Mouse (Mus musculus) heart, postnatal 4 days (tissue): ENCODE measurements around the gene Olfr711. TPM values are rescaled to one million over a fixed set of nuclear protein-coding genes. Genes with fewer than 3 reads are reported as not detected.
A peak's percentile ranks its signal among the peaks of the same experiment; 100 is the strongest.
"Not testable (repeated sequence)": the region's sequence is repeated elsewhere in the genome, so short reads cannot be mapped to it uniquely, and the experiment has no call there.

Source experiments
- DNase-seq: peaks from one replicate; pipeline ENCODE4 v3.0.0; 2021
- total RNA-seq, 2 experiments: library from RNA; stranded (reverse); gene quantifications; 2 replicates each; pipeline ENCODE4 v1.2.3; 2021

Gene Olfr711
- not detected for total RNA-seq

DNA sequence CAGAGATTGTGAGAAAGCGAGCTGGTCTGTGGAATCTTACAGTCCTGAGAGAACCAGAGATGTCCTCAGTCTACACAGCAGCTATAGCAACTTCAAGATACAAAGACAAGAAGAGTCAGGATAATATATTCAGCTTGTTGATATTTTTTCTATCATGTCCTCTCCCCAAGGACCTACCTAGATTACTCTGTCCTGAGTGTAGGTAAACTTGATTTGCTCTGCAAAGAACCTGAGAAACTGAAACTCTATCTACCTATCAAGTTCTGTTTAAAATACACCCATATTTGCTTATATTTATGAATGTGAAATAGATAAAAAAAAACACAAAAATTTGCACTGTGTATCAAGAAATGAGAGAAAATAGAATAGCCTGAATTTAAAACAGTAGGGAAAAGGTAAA lies at the start of gene Olfr711:
Gene Olfr711 (minus strand): TSS at position 101 of the 400 bp plus-strand sequence.
- no peak for DNase-seq

DNA sequence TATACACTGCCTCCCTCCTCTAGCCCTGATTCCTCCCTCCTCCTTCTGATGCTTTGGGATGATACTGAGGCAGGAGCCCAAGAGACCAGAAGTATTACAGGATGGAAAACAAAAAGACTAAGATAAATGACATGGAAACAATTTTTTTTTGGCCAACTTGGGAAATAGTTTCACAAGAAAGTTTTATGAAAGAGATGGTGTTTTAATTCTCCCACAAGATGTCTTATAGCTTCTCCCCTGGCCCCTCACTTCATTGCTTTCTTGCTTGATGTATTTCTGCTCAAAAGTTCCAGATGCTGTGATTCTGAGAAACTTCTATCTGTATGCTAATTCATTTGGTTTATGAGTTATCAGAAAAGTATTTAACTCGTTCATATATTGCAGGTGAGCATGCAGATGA lies 30.7 kb upstream of the Olfr711 start, which contains the start of gene Olfr2:
Gene Olfr2 (minus strand): TSS at position 101 of the 400 bp plus-strand sequence.
- DNase-seq: no peak

DNA sequence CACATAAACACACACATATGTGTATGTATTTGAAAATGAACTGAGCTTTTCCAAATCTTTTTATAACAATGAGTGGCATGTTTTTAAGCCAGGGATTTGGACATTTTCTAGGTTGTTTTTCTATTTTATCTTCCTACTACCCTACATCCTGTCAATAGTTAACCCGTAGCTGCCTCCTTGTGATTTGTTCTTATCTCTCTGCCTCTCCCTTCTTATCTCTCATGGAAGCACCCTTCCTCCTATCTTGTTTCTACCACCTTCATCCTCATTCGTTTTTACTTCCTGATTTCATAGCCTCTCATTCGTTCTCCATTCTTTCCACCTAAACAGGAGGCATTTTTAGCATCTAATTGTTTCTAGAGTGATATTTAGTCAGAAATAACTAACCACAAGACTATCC lies 28.9 kb upstream of the Olfr711 start:
- no peak for DNase-seq

DNA sequence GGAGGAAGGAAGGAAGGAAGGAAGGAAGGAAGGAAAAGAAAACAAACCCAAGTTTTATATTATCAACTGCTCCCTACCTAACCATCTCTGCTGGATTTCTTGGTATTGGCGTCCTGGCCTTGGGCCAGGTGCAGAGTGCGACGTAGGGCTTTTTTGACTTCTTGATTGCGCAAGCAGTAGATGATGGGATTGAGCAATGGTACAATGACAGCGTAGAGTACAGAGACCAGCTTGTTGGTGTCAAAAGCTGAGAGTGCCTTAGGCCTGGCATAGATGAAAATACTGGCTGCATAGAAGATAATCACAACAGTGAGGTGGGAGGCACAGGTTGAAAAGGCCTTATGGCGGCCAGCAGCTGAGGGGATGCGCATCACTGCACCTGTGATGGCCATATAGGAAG lies 25.5 kb upstream of the Olfr711 start:
- DNase-seq: no peak

DNA sequence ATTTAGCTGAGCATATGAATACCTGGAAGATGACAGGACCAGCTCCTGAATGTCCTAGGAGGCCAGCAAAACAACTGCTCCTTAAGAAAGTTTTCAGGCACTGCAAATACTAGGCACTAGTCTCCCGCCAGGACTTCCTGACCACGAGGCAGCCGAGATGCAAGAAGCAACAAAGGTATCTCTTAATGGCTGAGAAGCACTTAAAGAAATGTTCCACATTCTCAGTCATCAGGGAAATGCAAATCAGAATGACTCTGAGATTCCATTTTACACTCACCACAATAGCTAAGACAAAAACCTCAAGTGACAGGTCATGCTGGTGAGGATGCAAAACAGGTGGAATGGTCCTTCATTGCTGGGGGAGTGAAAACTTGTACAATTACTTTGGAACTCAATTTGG lies 10.0 kb upstream of the Olfr711 start:
- DNase-seq: no peak

DNA sequence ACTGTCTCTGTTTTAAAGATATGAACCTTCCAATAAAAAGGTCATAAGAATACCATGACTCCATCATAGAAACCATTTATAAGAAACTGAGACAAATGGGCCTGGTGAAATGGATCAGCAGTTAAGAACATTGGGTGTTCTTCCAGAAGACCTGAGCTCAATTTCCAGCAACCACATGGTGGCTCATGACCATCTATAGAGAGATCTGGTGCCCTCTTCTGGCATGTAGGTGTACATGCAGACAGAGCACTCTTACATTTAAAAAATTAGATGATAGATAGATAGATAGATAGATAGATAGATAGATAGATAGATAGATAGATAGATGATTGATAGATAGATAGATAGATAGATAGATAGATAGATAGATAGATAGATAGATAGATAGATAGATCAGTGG lies 7.8 kb downstream of the Olfr711 start:
- DNase-seq: not testable (repeated sequence)

DNA sequence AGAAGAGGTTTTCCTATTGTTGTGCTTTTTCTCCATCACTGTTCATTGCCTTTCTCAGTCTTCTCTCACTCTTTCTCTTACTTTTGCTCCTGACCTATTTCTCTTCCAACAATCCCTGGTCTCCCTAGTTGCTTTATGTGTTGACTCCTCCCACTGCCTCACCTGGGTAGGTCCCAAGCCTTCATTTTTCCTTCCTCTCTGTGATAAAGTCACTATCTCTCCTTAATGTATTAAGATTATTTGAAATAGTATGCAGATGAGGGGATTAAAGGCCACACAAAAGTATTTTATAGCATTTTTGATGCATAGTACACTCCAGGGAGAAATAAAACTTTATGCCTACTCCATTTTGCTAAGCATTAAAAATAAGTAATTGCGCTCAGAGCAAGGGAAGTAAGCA lies 11.4 kb downstream of the Olfr711 start, which contains the start of gene Olfr6:
Gene Olfr6 (minus strand): TSS at position 101 of the 400 bp plus-strand sequence.
- no peak for DNase-seq

DNA sequence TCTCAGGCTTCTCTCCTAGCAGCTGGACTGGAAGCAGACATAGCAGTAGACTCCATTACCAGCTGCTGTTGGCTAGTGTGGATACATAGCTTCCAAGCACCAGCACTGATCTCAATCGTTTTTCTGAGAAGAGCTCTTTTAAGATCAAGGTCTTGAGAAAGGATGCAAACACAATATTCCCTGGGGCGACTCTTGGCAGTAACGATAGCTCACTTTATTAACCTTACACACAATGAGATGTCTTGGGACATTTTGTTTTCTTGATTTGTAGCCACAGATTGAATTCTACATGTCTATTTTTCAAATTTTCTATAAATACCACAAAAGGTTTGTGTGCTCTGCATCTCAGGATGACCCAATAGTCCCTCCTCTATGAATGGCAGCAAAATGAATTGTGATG lies 27.0 kb downstream of the Olfr711 start, which contains the start of gene Olfr710:
Gene Olfr710 (minus strand): TSS at position 101 of the 400 bp plus-strand sequence.
- no peak for DNase-seq

DNA sequence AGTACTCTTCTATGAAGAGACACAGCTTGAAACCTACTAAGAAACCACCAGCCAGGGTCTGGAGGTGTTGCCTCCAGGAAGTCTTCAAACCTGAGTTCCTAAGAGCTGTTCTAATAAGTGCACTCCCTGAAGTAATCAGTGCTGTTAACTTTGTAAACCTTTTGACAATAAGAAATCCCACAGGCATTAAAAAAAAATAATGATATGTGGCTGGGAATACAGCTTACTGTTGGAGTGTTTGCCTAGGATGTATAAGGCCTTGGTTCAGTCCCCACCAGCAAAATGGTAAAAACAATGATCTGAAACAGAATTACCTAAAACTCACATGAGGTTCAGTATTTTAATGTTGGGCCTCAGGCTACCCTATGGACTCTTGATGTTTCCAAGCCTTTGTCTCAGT lies 43.1 kb downstream of the Olfr711 start, which contains the start of gene Olfr709-ps1:
Gene Olfr709-ps1 (minus strand): TSS at position 101 of the 400 bp plus-strand sequence.
- no peak for DNase-seq

DNA sequence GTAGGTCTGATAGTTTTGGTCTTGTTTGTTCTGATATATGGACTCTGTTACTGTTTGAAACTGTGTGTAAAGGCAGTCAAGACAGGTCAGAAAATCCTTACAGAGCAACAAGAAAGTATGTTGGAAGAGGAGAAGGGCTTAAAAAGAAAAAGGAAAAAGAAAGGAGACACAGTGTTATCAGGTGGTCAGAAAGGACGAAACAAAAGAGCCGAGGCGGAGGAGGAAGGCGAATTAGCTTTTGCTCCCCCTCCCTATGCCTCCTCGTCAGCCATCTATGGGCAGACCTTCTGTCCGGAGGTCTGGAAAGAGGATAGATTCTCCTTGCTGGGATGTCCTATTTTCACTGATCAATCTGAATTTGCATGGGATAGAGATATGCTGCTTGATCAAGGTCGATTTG lies 54.3 kb downstream of the Olfr711 start:
- peak; percentile 5 for DNase-seq

Other genes with a start within 250 kb of the Olfr711 start
- gene Olfr697, start 233.0 kb downstream of the Olfr711 start, total RNA-seq: not detected
- not detected for gene Olfr698, start 220.1 kb downstream of the Olfr711 start, total RNA-seq
- gene Olfr699, start 182.3 kb downstream of the Olfr711 start, total RNA-seq: not detected
- gene Olfr700, start 166.6 kb downstream of the Olfr711 start, total RNA-seq: not detected
- gene Olfr701, start 161.3 kb downstream of the Olfr711 start, total RNA-seq: not detected
- not detected for gene Olfr702, start 141.6 kb downstream of the Olfr711 start, total RNA-seq
- not detected for gene Olfr703, start 132.1 kb downstream of the Olfr711 start, total RNA-seq
- not detected for gene Olfr704, start 112.3 kb downstream of the Olfr711 start, total RNA-seq
- not detected for gene Olfr705, start 98.6 kb downstream of the Olfr711 start, total RNA-seq
- not detected for gene Olfr706, start 87.3 kb downstream of the Olfr711 start, total RNA-seq
- not detected for gene Olfr707, start 74.2 kb downstream of the Olfr711 start, total RNA-seq
- not detected for gene Olfr1532-ps1, start 67.5 kb downstream of the Olfr711 start, total RNA-seq
- under 1 TPM in 1 of 2 experiments, not detected in 1; 0.07 TPM for gene Olfr709-ps1, start 43.2 kb downstream of the Olfr711 start, total RNA-seq
- gene Olfr710, start 27.1 kb downstream of the Olfr711 start, total RNA-seq: not detected
- not detected for gene Olfr6, start 11.5 kb downstream of the Olfr711 start, total RNA-seq
- not detected for gene Olfr2, start 30.6 kb upstream of the Olfr711 start, total RNA-seq
- not detected for gene Olfr713, start 55.7 kb upstream of the Olfr711 start, total RNA-seq
- not detected for gene Olfr714, start 95.5 kb upstream of the Olfr711 start, total RNA-seq
- gene Olfr17, start 117.8 kb upstream of the Olfr711 start, total RNA-seq: not detected
- not detected for gene Olfr715b, start 134.9 kb upstream of the Olfr711 start, total RNA-seq
- gene Olfr715, start 155.6 kb upstream of the Olfr711 start, total RNA-seq: not detected
- gene Olfr716, start 162.9 kb upstream of the Olfr711 start, total RNA-seq: not detected
- gene Nlrp14, start 191.5 kb upstream of the Olfr711 start, total RNA-seq: not detected
- not detected for gene Rbmxl2, start 234.0 kb upstream of the Olfr711 start, total RNA-seq